Mouse (Mus musculus) left cerebral cortex, adult 18-20 months (tissue): Measurements from ENCODE around the gene Trnt1. TPM values are rescaled to one million over a fixed set of nuclear protein-coding genes. Genes with fewer than 3 reads are reported as not detected.
A peak's percentile ranks its signal among the peaks of the same experiment; 100 is the strongest.

Source experiments
- DNase-seq, 2 experiments: peaks; one replicate each; pipeline ENCODE4 v3.0.0; 2021 to 2022; ENCODE audit warnings: low spot score in 2 of 2, mixed read lengths in 1 of 2
- total RNA-seq, 2 experiments: library from RNA; stranded (reverse); gene quantifications; 2 replicates each; pipeline ENCODE4 v1.2.3; 2021

The Trnt1 gene
- total RNA-seq, 2 experiments from 2014 or later: 51.4 to 55.0 TPM

GRCm38 (mm10) chr6:106769290-106769866 lies 458 bp downstream of the Trnt1 start:
- no peak for DNase-seq

DNA sequence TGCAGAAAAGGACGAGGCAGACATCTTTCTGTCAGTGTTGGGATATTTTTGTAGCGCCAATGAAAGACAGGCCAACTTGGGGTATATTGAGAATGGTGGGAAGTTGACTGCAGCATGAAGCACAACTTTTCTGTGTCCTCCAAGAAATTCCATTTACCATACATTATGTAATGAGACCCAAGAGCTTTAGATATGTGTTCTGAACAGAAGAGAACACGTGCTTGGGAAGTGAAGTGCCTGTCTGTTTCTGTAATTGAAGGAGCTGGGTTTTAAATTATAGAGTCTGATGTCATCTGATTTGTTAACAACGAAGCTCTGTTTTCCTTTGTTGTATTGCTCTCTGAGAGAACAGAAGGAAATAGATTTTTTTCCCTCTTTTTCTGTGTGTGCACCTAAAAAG lies 1.1 kb downstream of the Trnt1 start:
- no peak for DNase-seq

- no peak for DNase-seq
These were observed 18.2 kb downstream of the Trnt1 start for GRCm38 (mm10) chr6:106787138-106787537.

DNA sequence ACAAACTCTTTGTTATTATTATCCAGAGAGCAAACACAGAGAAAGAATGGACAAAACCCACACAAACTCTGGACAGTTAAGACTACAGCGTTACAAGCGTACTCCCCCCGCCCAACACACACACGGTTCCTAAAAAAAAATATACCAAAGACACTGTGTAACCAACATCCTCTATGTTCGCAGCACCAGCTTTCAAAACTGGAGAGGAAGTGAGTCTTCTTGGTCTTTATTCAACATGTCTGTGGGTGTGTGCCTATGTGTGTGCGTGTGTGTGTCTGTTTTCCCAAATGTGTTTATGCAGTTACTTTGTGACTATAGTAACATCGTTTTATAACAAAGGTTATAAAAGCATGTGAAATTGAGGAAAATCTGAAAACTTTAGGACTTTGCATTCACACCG lies 22.5 kb downstream of the Trnt1 start:
- DNase-seq: no peak

DNA sequence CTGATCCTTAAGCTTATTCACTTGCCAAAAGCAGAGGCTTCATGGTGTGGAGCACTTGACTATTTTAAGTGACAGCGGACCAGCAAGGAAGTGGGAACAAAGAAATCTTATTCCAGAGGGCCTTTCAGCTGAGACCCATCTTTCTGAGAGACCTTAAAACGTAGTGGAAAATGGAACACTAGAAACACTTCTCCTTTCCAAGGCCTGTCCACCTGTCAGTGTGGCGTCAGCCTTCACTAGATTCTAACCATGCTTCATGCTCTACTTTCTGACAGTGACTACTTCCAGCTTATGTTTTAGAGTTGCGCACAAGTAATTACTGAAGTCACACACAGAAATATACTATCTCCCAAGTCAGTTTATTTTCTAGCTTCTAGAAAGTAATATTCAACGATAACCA lies 23.6 kb downstream of the Trnt1 start:
- DNase-seq: no peak

DNA sequence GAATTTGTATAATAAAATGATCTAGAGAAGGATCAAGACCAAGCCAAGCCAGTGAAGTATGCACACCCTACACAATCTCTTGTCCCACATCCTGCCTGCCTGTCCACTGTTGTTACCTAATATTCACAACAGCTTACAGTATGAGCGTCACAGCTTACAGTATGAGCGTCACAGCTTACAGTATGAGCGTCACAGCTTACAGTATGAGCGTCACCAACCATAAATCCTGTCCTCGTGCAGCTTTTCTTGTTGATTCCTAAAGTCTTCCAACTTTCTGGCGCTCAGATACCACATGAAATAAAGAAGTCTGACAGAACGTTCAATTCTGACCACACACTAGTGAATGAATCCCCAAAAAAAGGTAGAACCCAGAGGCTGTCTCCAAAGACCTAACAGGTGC lies 24.2 kb downstream of the Trnt1 start:
- no peak for DNase-seq

DNA sequence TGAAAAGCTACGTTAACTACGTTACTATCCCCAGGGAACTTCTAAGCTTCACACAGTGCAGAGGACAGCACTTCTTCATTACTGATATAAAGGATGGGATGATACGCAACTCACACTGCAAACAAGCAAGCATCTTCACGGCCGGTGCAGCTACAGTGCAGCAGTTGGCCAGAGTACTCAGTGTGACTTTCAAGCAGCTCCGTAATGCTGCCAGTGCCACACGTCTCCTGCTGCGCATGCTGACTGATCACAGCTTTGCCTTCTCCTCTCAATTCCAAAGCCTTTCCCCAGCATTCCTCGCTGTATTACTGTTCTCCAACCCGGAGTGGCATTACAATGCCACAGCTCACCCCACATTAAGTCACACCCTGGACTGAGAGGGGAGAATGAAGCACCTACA lies 24.7 kb downstream of the Trnt1 start:
- DNase-seq: no peak

DNA sequence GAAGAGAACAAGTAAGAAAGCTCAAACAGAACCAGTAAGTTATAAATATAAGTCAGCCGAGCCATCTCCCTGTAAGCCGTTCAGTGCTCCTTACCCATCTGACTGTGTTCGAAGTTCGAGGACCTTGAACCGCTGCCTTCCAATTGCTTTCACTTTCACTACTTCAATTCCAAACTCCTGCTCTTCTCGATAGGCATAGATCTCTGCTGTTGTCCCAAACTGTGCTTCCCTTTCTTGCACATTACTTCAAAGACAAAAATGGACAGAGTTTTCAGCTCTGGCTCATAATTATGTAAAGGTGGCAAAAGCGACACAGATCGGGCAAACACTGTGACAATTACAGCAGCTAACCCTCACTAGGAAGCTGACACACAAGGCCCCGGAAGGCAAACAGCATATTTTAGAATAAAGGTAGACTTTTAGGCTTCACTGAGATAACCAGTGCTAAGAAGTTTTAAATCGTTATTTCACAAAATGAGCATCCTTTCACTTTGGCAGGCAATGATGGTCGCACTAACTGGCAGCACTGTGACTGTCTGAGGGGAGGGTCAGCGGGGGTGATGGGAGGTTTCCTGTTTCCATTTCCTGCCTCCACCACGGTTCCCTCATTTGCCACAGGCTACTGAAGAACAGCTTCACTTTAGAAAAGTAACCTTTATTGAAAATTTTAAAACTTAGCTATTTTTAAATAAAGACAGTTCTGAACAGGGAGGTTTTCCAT lies 25.3 kb downstream of the Trnt1 start:
- DNase-seq: no peak

GRCm38 (mm10) chr6:106799333-106800226 lies 30.7 kb downstream of the Trnt1 start, which contains the start of gene Crbn:
Gene Crbn (minus strand): TSS chr6:106800077.
- peak; percentile 91 to 97 for DNase-seq

DNA sequence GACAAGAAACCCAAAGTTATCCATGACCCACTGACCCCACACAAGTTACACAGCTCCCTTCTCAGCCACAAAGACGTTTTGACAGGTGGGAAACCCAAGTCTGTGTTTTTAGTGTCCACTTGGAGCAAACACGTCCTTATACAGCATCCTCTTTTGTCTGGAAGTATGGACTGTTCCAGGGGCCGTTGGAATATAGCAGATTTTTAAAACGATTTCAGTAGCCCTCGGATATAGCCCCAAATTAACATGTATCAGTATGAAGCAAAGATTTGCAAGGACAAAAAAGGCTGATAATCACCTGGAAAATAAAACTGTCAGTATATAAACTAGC lies 31.3 kb downstream of the Trnt1 start:
- DNase-seq: no peak

DNA sequence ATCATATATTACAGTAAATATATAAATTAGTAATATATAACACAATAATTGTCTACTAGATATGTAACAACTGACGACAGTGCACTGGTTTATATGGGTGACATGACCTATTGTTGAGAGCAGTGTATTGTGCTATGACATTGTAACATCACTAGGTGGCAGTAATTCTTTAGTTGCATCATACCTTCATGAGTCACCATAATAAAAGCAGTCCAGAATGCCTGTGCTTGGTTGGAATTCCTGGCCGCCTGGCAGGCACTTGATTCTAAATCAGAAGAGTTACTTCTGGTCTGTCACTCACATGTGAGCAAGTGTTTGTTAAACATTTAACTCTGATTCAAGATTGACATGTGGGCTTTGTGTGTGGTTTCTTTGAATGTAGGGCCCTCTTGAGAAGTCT lies 36.0 kb downstream of the Trnt1 start:
- DNase-seq: peak; percentile 10 to 20

GRCm38 (mm10) chr6:106809161-106809560 lies 40.2 kb downstream of the Trnt1 start:
- no peak for DNase-seq

- no peak for DNase-seq
These were observed 41.8 kb downstream of the Trnt1 start for GRCm38 (mm10) chr6:106810686-106811085.

DNA sequence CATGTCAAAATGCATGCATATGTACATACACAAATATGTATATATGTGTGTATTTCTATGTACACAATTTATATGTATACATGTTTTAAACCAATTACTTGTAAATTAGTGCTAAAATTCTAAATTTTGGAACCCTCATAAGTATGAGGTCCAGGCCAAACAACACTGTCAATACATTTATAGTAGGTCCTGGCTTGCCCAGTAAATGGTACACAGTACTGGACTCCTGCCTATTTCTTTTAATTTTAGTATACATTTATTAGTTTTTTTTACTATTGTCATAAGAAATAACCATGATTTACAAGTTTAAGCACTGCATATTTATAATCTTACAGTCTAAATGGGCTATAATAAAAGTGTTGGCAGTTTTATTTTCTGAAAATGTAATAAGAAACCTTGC lies 50.3 kb downstream of the Trnt1 start:
- DNase-seq: no peak

DNA sequence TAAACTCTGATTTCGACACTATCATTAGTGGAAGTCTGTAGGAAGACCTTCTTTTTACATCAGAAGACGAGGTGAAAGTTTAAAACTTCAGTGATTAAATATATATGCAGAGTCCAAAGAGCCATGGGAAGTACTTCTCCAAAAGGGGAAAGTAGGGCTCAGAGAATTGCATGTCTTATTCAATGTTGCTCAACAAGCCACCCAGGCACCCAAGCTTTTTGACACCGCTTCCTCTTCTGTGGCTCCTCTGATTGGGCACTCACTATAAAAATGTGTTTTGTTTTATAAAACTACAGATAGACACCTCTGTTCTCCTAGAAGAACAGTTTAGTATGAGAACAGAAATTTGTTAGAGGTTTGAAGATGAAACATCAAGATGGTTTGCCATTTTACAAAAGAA lies 51.0 kb downstream of the Trnt1 start:
- DNase-seq: no peak

- DNase-seq: no peak
These were observed 51.6 kb downstream of the Trnt1 start for GRCm38 (mm10) chr6:106820566-106820965.

- peak; percentile 26 to 45 for DNase-seq
These were observed 53.4 kb downstream of the Trnt1 start for GRCm38 (mm10) chr6:106822329-106822728.

Other genes with a start within 250 kb of the Trnt1 start
- not detected for gene Il5ra, start 20.1 kb upstream of the Trnt1 start, total RNA-seq
- 100 to 1,000 TPM; 107 to 111 TPM for gene Crbn, start 31.0 kb downstream of the Trnt1 start, total RNA-seq